22 mouse cellular contexts compared by ENCODE assay signal in genomic region chr9:116728655-116729054, GRCm38 (mm10).
"Had no signal": no experiment of that assay in that cellular context is flagged by ENCODE, and none has a peak within 500 bp of the region (broad histone marks: within the 10 kb centered on the region; RNA-seq: fewer than 3 reads in every experiment).

No protein-coding gene starts in this region.

- H3K9me3 ChIP-seq: intestine, embryonic 15.5 days; limb, embryonic 10.5 days; limb, embryonic 13.5 days; liver, embryonic 12.5 days; liver, embryonic 15.5 days; midbrain, embryonic 12.5 days; midbrain, embryonic 15.5 days; neural tube, embryonic 13.5 days had no signal

- ATAC-seq: intestine, embryonic 15.5 days; liver, embryonic 12.5 days; midbrain, embryonic 15.5 days had no signal

- H3K4me1 ChIP-seq: limb, embryonic 10.5 days; limb, embryonic 13.5 days; liver, embryonic 12.5 days; liver, embryonic 15.5 days; midbrain, embryonic 12.5 days; midbrain, embryonic 15.5 days; neural tube, embryonic 13.5 days had no signal

- H3K36me3 ChIP-seq: intestine, embryonic 15.5 days; limb, embryonic 10.5 days; limb, embryonic 13.5 days; liver, embryonic 12.5 days; liver, embryonic 15.5 days; midbrain, embryonic 12.5 days; midbrain, embryonic 15.5 days; neural tube, embryonic 13.5 days had no signal

- H3K27ac ChIP-seq: intestine, embryonic 15.5 days; layer of hippocampus, adult 2 months; limb, embryonic 10.5 days; limb, embryonic 13.5 days; liver, embryonic 12.5 days; liver, embryonic 15.5 days; macrophage; midbrain, embryonic 12.5 days; midbrain, embryonic 15.5 days; neural tube, embryonic 13.5 days had no signal

- H3K4me3 ChIP-seq: intestine, embryonic 15.5 days; layer of hippocampus, adult 2 months; limb, embryonic 10.5 days; limb, embryonic 13.5 days; liver, embryonic 12.5 days; liver, embryonic 15.5 days; midbrain, embryonic 12.5 days; midbrain, embryonic 15.5 days; myocyte; neural tube, embryonic 13.5 days had no signal

- H3K9ac ChIP-seq: intestine, embryonic 15.5 days; limb, embryonic 13.5 days; liver, embryonic 12.5 days; liver, embryonic 15.5 days; midbrain, embryonic 12.5 days; midbrain, embryonic 15.5 days; neural tube, embryonic 13.5 days had no signal

- H3K27me3 ChIP-seq: intestine, embryonic 15.5 days; limb, embryonic 13.5 days; liver, embryonic 12.5 days; liver, embryonic 15.5 days; midbrain, embryonic 12.5 days; midbrain, embryonic 15.5 days; neural tube, embryonic 13.5 days had no signal

- DNase-seq: kidney, adult 11 months; kidney, adult 9 months; kidney, postnatal 14 days; kidney, postnatal 4 days; layer of hippocampus, adult 9-11 months; liver; retina, postnatal 1 day; right cerebral cortex, postnatal 25 days; spleen, adult 18-20 months; thymus, adult 18-20 months; thymus, postnatal 36 days had no signal

- H3K4me2 ChIP-seq: intestine, embryonic 15.5 days; limb, embryonic 13.5 days; liver, embryonic 12.5 days; liver, embryonic 15.5 days; midbrain, embryonic 12.5 days; midbrain, embryonic 15.5 days; neural tube, embryonic 13.5 days had no signal
